Mouse (Mus musculus) urinary bladder, postnatal 4 days (tissue): ENCODE data around the gene Cpne7.
"Not testable (repeated sequence)": the region's sequence is repeated elsewhere in the genome, so short reads cannot be mapped to it uniquely, and the experiment has no call there.

Source experiments
- DNase-seq, 2 experiments: peaks; one replicate each; pipeline ENCODE4 v3.0.0; 2021 to 2022; ENCODE audit warnings: low spot score in 2 of 2

Gene Cpne7

DNA sequence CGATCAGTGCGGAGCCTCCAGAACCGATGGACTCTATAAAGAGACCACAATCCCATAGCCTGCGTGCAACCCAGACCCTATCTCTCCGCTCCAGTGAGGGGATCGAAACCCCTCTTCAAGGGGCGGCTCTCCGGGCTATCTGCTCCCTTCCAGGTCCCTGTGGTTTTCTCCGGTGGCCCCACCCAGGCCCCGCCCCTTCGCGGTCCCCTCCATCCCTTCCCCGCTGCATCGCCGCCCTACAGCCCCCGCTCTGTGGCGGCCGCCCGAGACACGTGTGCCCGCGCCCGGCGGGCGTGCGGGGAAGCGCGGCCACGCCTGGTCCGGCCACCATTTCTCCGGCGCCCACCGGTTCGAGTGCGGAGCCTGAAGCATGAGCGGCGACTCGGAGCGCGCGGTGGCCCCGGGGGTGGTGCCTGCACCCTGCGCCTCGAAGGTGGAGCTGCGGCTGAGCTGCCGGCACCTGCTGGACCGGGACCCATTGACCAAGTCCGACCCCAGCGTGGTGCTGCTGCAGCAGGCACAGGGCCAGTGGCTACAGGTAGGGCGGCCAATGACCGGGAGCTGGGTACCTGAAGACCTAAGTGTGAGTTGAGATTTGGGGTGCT, at the start of gene Cpne7:
Gene Cpne7, plus strand, starts transcription at position 248 of the 605 bp plus-strand sequence.
- DNase-seq, result no peak

DNA sequence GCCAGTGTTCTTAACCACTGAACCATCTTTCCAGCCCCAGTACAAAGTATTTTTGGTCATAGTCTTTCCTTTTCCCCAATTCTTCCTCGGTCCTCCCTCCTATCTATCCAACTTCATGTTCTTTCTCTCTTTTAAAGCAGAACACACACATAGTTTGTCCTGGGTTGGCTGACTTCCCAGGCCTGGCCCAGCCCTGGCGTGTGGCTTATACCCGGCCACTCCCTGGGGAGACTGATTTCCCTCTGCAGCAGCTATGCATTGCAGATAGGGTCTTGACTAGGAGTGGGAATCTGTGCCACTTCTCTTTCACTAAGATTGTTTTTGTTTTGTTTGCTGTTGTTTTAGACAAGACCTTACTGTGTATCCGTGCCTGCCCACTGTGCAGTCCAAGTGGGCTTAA, 46.0 kb upstream of the Cpne7 start:
- no peak for DNase-seq

DNA sequence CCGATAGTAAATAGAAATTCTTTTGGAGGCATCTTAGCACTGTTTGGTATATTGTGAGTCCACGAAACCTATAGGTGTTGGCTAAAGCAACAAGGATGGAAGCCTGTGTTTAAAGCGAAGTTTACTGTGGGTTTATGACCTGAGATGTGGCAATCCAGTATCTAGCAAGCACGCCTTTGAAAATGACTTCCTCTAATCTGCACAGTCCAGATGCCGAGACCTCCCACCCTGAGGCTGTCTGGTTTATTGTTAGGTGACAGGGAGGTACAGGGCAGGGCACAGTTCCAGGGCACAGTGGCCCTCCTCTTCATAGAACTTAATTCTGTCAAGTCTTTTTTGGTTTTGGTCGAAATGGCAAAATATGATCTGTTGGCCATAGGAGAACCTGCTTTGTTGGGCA, 40.0 kb upstream of the Cpne7 start:
- no peak for DNase-seq

GRCm38 (mm10) chr8:123082993-123083392, 34.2 kb upstream of the Cpne7 start:
- DNase-seq, result no peak

DNA sequence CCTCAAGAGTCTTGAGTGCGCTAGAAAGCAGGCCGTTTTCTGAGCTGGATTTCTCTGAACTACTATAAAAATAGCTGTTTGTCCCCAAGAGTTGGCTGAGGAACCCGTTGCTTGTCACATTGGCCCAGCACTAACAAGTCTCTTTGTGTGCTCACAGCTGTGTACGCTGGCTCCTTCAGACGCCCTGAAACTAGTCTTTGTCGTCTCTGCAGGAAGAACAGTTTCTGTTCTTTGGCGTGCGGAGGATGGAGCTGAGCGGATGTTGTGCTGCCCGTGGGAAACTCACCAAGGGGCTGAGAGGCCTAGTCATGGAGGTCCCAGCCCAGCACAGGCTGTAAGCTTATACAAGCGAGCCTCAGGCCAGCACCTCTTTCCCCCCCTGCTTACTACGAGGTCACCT, 33.6 kb upstream of the Cpne7 start:
- no peak for DNase-seq

- no peak for DNase-seq
Measured at GRCm38 (mm10) chr8:123087289-123087688, 29.9 kb upstream of the Cpne7 start.

DNA sequence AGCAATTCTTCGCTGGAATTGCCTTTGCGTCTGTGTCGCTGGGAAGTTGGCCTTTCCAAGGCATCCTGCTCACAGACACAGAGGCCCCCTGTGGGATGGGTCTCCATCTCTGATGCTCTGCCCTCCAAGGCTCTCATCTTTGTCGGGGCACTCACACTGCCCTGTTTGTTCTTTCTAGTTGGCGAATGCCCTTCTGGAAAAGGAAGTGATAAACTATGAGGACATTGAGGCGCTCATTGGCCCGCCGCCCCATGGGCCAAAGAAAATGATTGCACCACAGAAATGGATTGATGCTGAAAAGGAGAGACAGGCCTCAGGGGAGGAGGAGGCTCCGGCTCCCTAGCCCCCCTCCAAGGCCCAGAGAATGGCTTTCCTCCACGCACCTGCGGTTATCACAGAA, 20.0 kb upstream of the Cpne7 start:
- no peak for DNase-seq

GRCm38 (mm10) chr8:123097786-123098584, 19.2 kb upstream of the Cpne7 start:
- no peak for DNase-seq

GRCm38 (mm10) chr8:123100288-123100687, 16.9 kb upstream of the Cpne7 start:
- DNase-seq, result no peak

DNA sequence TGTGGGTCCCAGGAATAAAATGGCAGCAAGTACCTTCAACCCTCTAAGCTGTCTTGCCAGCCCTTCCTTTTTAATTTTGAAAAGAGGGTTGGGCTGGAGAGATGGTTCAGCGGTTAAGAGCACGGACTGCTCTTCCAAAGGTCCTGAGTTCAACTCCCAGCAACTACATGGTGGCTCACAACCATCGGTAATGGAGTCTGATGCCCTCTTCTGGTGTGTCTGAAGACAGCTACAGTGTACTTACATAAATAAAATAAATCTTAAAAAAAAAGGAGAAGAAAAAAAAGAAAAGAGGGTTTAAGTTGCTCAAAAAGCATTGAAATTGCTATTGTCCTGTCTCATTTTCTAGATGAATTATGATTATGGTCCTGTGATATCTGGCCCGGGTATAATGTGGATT, 15.9 kb upstream of the Cpne7 start:
- no peak for DNase-seq

DNA sequence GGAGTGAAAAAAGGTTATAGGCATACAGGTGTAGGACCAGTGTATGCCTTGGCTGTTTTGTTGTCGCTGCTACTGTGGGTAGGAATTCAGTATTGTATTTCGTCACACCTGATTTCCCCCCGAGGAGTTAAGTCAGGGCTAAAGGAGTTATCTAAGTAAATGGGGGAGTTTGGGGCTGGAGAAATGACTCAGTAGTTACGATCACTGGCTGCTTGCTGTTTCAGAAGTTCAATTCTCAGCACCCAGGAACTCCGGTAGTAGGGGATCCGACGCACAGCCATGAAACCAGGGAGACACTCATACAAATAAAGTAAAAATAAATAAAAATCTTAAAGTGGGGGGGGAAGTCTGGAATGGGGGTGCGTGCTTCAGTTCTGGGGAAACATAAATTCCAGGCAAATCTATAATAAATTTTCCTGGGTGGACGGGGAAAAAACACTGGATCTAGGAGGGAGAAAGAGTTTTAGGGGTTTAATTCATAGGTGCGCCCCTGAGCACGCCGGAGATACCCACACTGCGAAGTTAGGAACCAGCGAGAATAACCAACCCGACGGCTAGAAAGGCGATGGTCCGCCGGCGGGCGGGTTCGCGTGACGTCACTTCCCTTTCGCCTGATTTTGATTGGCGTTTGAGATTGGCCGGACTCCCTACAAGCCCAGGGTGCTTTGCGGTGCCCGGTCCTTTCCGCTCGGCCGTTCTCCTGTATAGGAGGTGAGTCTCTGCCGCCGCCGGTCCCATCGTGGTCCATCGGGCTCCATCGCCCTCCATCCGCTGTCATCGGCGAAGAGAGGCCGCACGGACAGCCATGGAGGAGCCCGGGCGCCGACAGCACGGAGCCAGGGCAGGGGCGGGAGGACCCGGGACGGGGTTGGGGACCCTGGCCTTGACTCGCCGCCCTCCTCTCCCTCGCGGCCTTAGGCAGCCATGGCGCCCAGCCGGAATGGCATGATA, 15.2 kb upstream of the Cpne7 start, which contains the start of gene Rpl13:
Gene Rpl13, plus strand, starts transcription at position 616 of the 951 bp plus-strand sequence.
- peak; percentile 96 to 98 for DNase-seq

DNA sequence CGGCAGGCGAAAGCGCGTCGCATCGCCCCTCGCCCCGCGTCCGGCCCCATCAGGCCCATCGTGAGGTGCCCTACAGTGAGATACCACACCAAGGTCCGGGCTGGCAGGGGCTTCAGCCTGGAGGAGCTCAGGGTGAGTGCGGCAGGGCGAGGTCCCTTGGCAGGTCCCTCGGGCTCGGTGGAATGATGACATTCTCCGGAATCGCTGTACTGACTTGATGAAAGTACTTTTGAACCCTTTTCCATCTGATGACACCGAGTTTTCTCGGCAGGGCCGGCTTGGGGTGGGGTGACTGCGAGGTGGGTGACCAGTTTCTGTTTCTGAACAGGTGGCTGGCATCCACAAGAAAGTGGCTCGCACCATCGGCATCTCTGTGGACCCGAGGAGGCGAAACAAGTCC, 14.3 kb upstream of the Cpne7 start:
- not testable (repeated sequence) for DNase-seq

DNA sequence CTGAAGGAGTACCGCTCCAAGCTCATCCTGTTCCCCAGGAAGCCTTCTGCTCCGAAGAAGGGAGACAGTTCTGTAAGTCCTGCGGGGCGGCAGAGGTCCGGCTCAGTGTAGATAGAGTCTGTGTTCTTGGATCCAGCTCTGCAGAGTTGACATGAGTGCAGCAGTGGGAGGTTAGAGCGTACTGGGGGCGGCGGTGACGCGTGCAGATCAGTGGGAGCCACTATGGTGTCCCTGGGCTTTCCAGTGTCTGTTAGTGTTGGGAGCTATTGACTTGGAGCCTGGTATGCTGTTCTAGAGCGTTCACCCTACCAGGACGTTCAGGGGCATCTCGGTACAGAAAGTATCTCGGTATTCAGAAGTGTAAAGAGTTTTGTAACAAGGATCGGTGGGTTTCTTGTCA, 13.9 kb upstream of the Cpne7 start:
- no peak for DNase-seq

- DNase-seq, result no peak
Measured at GRCm38 (mm10) chr8:123104046-123104767, 13.0 kb upstream of the Cpne7 start.

- no peak for DNase-seq
Measured at GRCm38 (mm10) chr8:123105553-123106326, 11.4 kb upstream of the Cpne7 start.

- DNase-seq, result no peak
Measured at GRCm38 (mm10) chr8:123106531-123106930, 10.6 kb upstream of the Cpne7 start.

DNA sequence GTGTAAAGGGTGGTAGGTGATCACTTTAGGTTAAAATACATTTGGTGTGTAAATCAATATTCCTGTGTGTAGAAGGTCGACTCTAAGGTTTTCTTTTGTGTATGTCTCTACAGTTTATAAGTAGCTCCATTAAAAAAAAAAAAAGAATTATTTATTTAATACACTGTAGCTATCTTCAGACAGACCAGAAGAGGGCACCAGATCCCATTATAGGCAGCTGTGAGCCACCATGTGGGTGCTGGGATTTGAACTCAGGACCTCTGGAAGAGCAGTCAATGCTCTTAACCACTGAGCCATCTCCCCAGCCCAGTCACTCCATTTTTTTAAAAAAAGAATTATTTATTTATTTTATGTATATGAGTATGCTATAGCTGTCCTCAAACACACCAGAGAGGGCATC, 9.2 kb upstream of the Cpne7 start:
- DNase-seq, result no peak

DNA sequence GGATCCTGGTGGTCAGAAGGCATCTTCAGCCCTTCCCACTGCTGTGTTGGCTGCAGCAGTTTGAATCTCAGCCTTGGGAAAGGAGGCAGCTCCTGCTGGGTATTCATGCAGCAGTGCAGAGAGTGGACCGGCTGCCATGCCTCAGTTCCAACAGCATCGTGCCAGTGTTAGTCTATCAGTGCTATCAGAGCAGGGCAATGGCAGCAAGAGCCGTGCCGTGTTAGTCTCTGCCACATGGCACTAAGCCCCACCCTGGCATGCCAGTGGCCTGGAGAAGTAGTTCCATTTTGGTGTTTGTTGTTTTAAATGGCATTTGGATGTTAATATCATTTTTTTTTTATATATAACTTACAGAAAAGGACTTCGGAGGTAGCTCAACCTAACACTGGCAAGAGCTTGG, 8.2 kb upstream of the Cpne7 start:
- no peak for DNase-seq

GRCm38 (mm10) chr8:123110649-123111048, 6.5 kb upstream of the Cpne7 start:
- DNase-seq, result no peak

DNA sequence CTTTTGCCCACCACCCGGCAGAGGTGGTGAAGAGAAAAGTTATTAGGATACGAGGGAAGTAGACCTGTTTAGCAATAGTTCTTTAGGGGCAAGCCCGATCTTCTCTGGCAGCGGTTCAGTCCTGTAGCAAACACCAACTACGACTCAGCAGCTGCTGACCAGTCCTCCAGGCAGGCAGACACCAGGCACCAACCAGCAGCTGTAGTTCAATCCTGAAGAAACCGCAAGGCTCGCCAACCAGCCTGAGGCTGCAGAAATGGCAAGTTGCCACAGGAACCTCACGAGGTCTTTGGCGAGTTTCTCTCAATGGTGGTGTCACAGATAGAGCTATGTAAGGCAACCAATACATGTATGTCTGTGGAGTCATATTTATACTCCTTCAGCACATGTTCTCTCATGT, 4.3 kb upstream of the Cpne7 start:
- DNase-seq, result no peak
